Mouse (Mus musculus) embryonic facial prominence, embryonic 14.5 days (tissue): Measurements from ENCODE around the gene Myo1c. TPM values are rescaled to one million over a fixed set of nuclear protein-coding genes. Genes with fewer than 3 reads are reported as not detected.
"Not testable (repeated sequence)": the region's sequence is repeated elsewhere in the genome, so short reads cannot be mapped to it uniquely, and the experiment has no call there.

ENCODE experiments used
- ATAC-seq: fragments of 200-750 bp; cut with Nextera tagmentation; 2 replicates; pipeline ENCODE4 v1.8.0; 2017; ENCODE audit warnings: low read depth, moderate number of reproducible peaks, moderate TSS enrichment
- DNase-seq: peaks from one replicate; pipeline ENCODE4 v3.0.0-alpha.2; 2015; ENCODE audit warnings: low spot score
- H3K27ac ChIP-seq: fragments of 300-500 bp; sonication (generic); replicated peaks from 2 replicates; pipeline ENCODE4 v1.5.1; 2014; ENCODE audit warnings: low read depth, mild to moderate bottlenecking, low read length, moderate library complexity
- H3K27me3 ChIP-seq: fragments of 300-500 bp; sonication (generic); replicated peaks from 2 replicates; pipeline ENCODE4 v1.6.1; 2014; ENCODE audit warnings: low read length; ENCODE audit not compliant: control insufficient read depth, insufficient read depth
- H3K36me3 ChIP-seq: fragments of 300-500 bp; sonication (generic); 2 replicates; pipeline ENCODE4 v1.6.1; 2014; ENCODE audit warnings: low read length, mixed read lengths; ENCODE audit not compliant: control insufficient read depth, insufficient read depth
- H3K4me1 ChIP-seq: fragments of 300-500 bp; sonication (generic); 2 replicates; pipeline ENCODE4 v1.6.1; 2014; ENCODE audit warnings: antibody characterized with exemption, low read length; ENCODE audit not compliant: control insufficient read depth, insufficient read depth
- H3K4me2 ChIP-seq: fragments of 300-500 bp; sonication (generic); 2 replicates; pipeline ENCODE4 v1.6.1; 2014; ENCODE audit warnings: low read depth, mild to moderate bottlenecking, low read length, moderate library complexity, mixed read lengths
- H3K4me3 ChIP-seq: fragments of 300-500 bp; sonication (generic); 2 replicates; pipeline ENCODE4 v1.5.1; 2014; ENCODE audit warnings: low read depth, mild to moderate bottlenecking, low read length
- H3K9ac ChIP-seq: fragments of 300-500 bp; sonication (generic); 2 replicates; pipeline ENCODE4 v1.6.1; 2014; ENCODE audit warnings: low read depth, mild to moderate bottlenecking, low read length, moderate library complexity, mixed read lengths
- H3K9me3 ChIP-seq: fragments of 300-500 bp; sonication (generic); 2 replicates; pipeline ENCODE4 v1.6.1; 2016; ENCODE audit warnings: low read length; ENCODE audit not compliant: control insufficient read depth
- WGBS: fragments of 180-500 bp; shearing (Covaris S2); extraction: QIAGEN DNeasy Blood & Tissue Kit; methylation state at CpG from one replicate; pipeline ENCODE4 v1.1.7; 2014; 5-methylcytosine and 5-hydroxymethylcytosine counted together
- polyA plus RNA-seq: library from polyadenylated mRNA; unstranded; fragments of >200 nt; fragmentation: Nextera tagmentation; extraction: Ambion mirVana; gene quantifications from 2 replicates; pipeline ENCODE4 v1.2.1, GENCODE M21; 2014

Gene Myo1c
- polyA plus RNA-seq, 1 experiment from 2014 or later: 49.7 TPM

- Histone ChIP-seq H3K36me3 (peaks cover 14% of the 10 kb centered on the region), H3K27ac (peak overlapping the region; percentile 96), H3K27me3 (no peaks in the 10 kb centered on the region), H3K4me2 (peak overlapping the region; percentile 75), H3K9ac (peak overlapping the region; percentile 97), H3K9me3 (no peaks in the 10 kb centered on the region), H3K4me1 (peaks cover 9% of the 10 kb centered on the region), H3K4me3 (peak overlapping the region; percentile 99)
- DNase-seq (peak; percentile 72), ATAC-seq (peak; percentile 75)
- WGBS: 0% methylated on average over 23 of the region's 43 CpGs
Observed at GRCm38 (mm10) chr11:75679439-75680171, 29.3 kb downstream of the Myo1c start.

GRCm38 (mm10) chr11:75684462-75684861, 34.2 kb downstream of the Myo1c start:
- no peak overlapping the region for H3K9ac ChIP-seq
- WGBS: 95% methylated on average over 5 of the region's 5 CpGs
- peaks cover 18% of the 10 kb centered on the region for H3K36me3 ChIP-seq
- no peak overlapping the region for H3K4me2 ChIP-seq
- H3K27me3 ChIP-seq: no peaks in the 10 kb centered on the region
- ATAC-seq (no peak), DNase-seq (no peak)
- no peaks in the 10 kb centered on the region for H3K9me3 ChIP-seq
- peaks cover 9% of the 10 kb centered on the region for H3K4me1 ChIP-seq
- no peak overlapping the region for H3K27ac ChIP-seq
- no peak overlapping the region for H3K4me3 ChIP-seq

DNA sequence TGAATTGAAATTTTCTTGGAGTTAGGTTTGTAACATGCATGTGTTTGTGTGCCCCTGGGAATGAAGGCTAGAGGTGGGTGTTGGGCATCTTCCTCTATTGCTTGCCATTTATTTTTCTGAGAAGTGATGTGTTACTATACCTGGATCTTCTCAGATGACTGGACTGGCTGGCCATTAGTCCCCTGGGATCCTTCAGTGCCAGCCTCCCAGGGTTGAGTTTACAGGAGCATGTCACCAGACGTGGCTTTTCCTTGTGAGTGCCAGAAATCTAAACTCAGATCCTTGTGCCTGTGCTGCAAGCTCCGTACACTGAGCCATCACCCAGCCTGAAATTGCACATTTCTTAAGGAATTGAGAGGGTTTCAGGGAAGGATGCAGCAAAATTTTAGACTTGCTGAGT, 34.7 kb downstream of the Myo1c start:
- Histone ChIP-seq H3K27ac (no peak overlapping the region), H3K27me3 (no peaks in the 10 kb centered on the region), H3K9me3 (no peaks in the 10 kb centered on the region), H3K36me3 (peaks cover 18% of the 10 kb centered on the region), H3K4me2 (no peak overlapping the region), H3K4me3 (no peak overlapping the region), H3K9ac (no peak overlapping the region), H3K4me1 (peaks cover 9% of the 10 kb centered on the region)
- WGBS: 67% methylated on average over 2 of the region's 2 CpGs
- DNase-seq: no peak
- no peak for ATAC-seq

- H3K9me3 ChIP-seq: no peaks in the 10 kb centered on the region
- no peak overlapping the region for H3K4me3 ChIP-seq
- H3K27ac ChIP-seq: no peak overlapping the region
- no peak overlapping the region for H3K4me2 ChIP-seq
- ATAC-seq: no peak
- H3K36me3 ChIP-seq: peaks cover 37% of the 10 kb centered on the region
- no peaks in the 10 kb centered on the region for H3K27me3 ChIP-seq
- DNase-seq: no peak
- 54% methylated on average over 2 of the region's 2 CpGs for WGBS
- H3K4me1 ChIP-seq: no peaks in the 10 kb centered on the region
- H3K9ac ChIP-seq: no peak overlapping the region
Observed at GRCm38 (mm10) chr11:75687343-75687993, 37.2 kb downstream of the Myo1c start.

- Histone ChIP-seq H3K36me3 (peaks cover 36% of the 10 kb centered on the region), H3K27me3 (no peaks in the 10 kb centered on the region), H3K4me1 (no peaks in the 10 kb centered on the region), H3K9ac (no peak overlapping the region), H3K4me3 (no peak overlapping the region), H3K27ac (no peak overlapping the region), H3K9me3 (no peaks in the 10 kb centered on the region), H3K4me2 (no peak overlapping the region)
- ATAC-seq (no peak), DNase-seq (no peak)
- WGBS: 93% methylated on average over 2 of the region's 2 CpGs
Observed at GRCm38 (mm10) chr11:75688132-75688531, 37.8 kb downstream of the Myo1c start.

DNA sequence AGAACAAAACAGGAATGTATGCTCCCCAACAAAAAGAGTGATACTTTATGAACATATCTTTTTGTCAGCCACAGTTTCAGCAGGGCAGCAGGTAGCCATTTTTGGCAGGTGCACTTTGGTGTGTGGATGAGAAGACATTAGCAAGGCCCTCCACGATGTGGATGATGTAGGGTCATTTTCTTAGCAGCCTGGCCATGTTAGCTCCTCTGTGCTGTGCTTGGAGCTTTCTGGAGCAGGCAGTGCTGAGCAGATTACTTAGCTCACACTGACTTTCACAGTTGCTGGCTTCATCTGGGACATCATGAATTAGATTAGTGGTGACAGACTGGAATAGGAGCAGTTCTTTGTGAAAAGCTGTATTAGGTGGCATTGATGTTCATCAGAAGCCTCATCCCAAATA, 39.7 kb downstream of the Myo1c start:
- H3K27me3 ChIP-seq: no peaks in the 10 kb centered on the region
- H3K4me1 ChIP-seq: no peaks in the 10 kb centered on the region
- H3K9ac ChIP-seq: no peak overlapping the region
- peaks cover 46% of the 10 kb centered on the region for H3K36me3 ChIP-seq
- no peak overlapping the region for H3K27ac ChIP-seq
- no peak overlapping the region for H3K4me3 ChIP-seq
- 77% methylated on average over 1 of the region's 1 CpGs for WGBS
- H3K9me3 ChIP-seq: no peaks in the 10 kb centered on the region
- DNase-seq: no peak
- no peak overlapping the region for H3K4me2 ChIP-seq
- ATAC-seq: no peak

GRCm38 (mm10) chr11:75691047-75691446, 40.7 kb downstream of the Myo1c start:
- Histone ChIP-seq H3K9ac (no peak overlapping the region), H3K27me3 (no peaks in the 10 kb centered on the region), H3K27ac (no peak overlapping the region), H3K4me3 (no peak overlapping the region), H3K9me3 (no peaks in the 10 kb centered on the region), H3K4me2 (no peak overlapping the region), H3K36me3 (peaks cover 54% of the 10 kb centered on the region), H3K4me1 (no peaks in the 10 kb centered on the region)
- ATAC-seq: no peak
- DNase-seq: no peak

DNA sequence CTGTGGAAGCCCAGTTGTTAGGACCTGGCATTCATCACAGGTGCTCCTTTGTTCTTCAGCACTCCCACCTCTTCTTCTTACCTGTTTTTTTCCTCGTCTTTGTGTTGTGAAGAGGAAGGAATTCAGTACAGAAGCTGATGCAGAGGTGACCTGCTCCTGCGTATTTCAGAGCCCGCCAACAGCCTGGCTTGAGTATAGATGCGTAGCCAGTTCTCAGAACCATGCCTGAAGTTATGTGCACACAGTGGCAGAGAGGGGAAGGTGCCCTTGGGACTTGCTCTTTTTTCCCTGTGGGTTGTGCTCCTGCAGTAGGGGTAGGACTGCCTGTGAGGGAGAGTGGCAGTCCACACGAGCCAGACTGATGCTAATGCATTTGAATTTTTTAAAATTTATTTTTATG, 43.3 kb downstream of the Myo1c start:
- no peak overlapping the region for H3K4me3 ChIP-seq
- no peaks in the 10 kb centered on the region for H3K4me1 ChIP-seq
- H3K27me3 ChIP-seq: no peaks in the 10 kb centered on the region
- WGBS: 93% methylated on average over 5 of the region's 5 CpGs
- DNase-seq (no peak), ATAC-seq (no peak)
- H3K9me3 ChIP-seq: no peaks in the 10 kb centered on the region
- no peak overlapping the region for H3K4me2 ChIP-seq
- no peak overlapping the region for H3K27ac ChIP-seq
- no peak overlapping the region for H3K9ac ChIP-seq
- peaks cover 76% of the 10 kb centered on the region for H3K36me3 ChIP-seq

GRCm38 (mm10) chr11:75697464-75697863, 47.2 kb downstream of the Myo1c start:
- not testable (repeated sequence) for H3K4me1 ChIP-seq, DNase-seq, ATAC-seq, H3K4me2 ChIP-seq, H3K4me3 ChIP-seq, H3K27ac ChIP-seq, H3K27me3 ChIP-seq, H3K9me3 ChIP-seq, H3K9ac ChIP-seq
- peaks cover 91% of the 10 kb centered on the region for H3K36me3 ChIP-seq
- 92% methylated on average over 3 of the region's 3 CpGs for WGBS
